Mouse (Mus musculus): ENCODE measurements around the gene Stk16.

GRCm38 (mm10) chr1:75190577-75190976 lies 20.1 kb upstream of the Stk16 start:
- TF ChIP-seq CTCF (IDR thresholded peaks at IDR 0.05): no peak
- TF ChIP-seq EP300 (IDR thresholded peaks at IDR 0.05): no peak

Measured in lung, postnatal 0 days (tissue).